Mouse (Mus musculus) right cerebral cortex, adult 2 months (tissue): Measurements from ENCODE around the gene Plcb2.

Experiments
- DNase-seq, 2 experiments: peaks; one replicate each; pipeline ENCODE4 v3.0.0; 2021 to 2022; ENCODE audit warnings: low spot score in 2 of 2

Plcb2 gene

GRCm38 (mm10) chr2:118659493-118659892 is 68.7 kb downstream of the Plcb2 start:
- no peak for DNase-seq

DNA sequence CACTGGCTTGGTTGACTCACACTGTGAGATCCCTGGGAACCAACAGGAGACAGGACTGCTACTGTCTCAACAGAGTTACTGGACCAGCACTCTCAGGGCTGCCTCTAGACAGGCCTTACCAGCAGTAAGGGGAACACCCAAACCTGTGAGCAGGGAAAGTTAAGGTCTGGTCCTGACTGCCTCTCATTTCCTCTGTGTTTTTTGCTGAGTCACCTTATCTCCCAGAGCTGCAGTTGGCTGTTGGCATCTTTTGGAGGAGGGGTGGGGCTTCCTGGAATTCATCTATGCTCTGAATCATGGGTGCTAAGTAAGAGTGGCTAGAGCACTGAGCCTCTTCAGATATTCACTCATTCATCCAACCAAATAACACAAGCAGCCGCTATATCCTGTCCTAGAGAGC is 69.2 kb downstream of the Plcb2 start:
- peak; percentile 56 for DNase-seq

- no peak for DNase-seq
These were observed 69.8 kb downstream of the Plcb2 start for GRCm38 (mm10) chr2:118658457-118658856.
